Mouse (Mus musculus) kidney, adult 2 months (tissue): ENCODE results near the gene Kcnh4. TPM values are rescaled to one million over a fixed set of nuclear protein-coding genes. Genes with fewer than 3 reads are reported as not detected.

ENCODE experiments used
- DNase-seq: peaks from one replicate; pipeline ENCODE4 v3.0.0; 2021
- H3K27ac ChIP-seq: fragments of 200-500 bp; 2 replicates; pipeline ENCODE4 v1.5.1; 2012; ENCODE audit warnings: low read depth, low read length, control low read depth, inconsistent platforms; ENCODE audit not compliant: insufficient read depth
- H3K27me3 ChIP-seq: fragments of 200-500 bp; replicated peaks from 2 replicates; pipeline ENCODE4 v1.6.1; 2012; ENCODE audit warnings: mild to moderate bottlenecking, moderate library complexity, low read length, inconsistent platforms; ENCODE audit not compliant: control insufficient read depth, insufficient read depth
- H3K36me3 ChIP-seq: fragments of 200-500 bp; 2 replicates; pipeline ENCODE4 v1.6.1; 2012; ENCODE audit warnings: mild to moderate bottlenecking, moderate library complexity, low read length, inconsistent platforms; ENCODE audit not compliant: control insufficient read depth, insufficient read depth
- H3K4me1 ChIP-seq: fragments of 200-500 bp; 2 replicates; pipeline ENCODE4 v1.6.1; 2011; ENCODE audit warnings: low read length; ENCODE audit not compliant: control insufficient read depth, insufficient read depth
- H3K4me3 ChIP-seq: fragments of 200-500 bp; 2 replicates; pipeline ENCODE4 v1.5.1; 2011; ENCODE audit warnings: mild to moderate bottlenecking, low read depth, low read length, control low read depth; ENCODE audit not compliant: insufficient read depth
- CTCF ChIP-seq: fragments of 200-500 bp; conservative IDR thresholded peaks from 2 replicates; pipeline ENCODE4 v1.5.1; 2011; ENCODE audit warnings: low read depth, mild to moderate bottlenecking, control low read depth, low read length, moderate library complexity, mixed read lengths; ENCODE audit not compliant: insufficient read depth, insufficient read length
- POLR2A ChIP-seq: fragments of 200-500 bp; IDR thresholded peaks from one replicate; pipeline ENCODE4 v1.6.1; 2011; ENCODE audit warnings: low read depth, low read length, control low read depth
- WGBS: fragments of 180-500 bp; shearing (Covaris S2); methylation state at CpG from one replicate; pipeline ENCODE4 v1.1.7; 2018; 5-methylcytosine and 5-hydroxymethylcytosine counted together
- polyA plus RNA-seq: library from polyadenylated mRNA; depleted of rRNA; stranded (reverse); fragments of >200 nt; gene quantifications from 2 replicates; pipeline ENCODE4 v1.2.3, GENCODE M21; 2012

The Kcnh4 gene
- polyA plus RNA-seq, 1 experiment = 0.08 TPM

GRCm38 (mm10) chr11:100754021-100754692, 5.6 kb downstream of the Kcnh4 start:
- no peaks in the 10 kb centered on the region for H3K36me3 ChIP-seq
- no peak overlapping the region for H3K4me3 ChIP-seq
- no peaks in the 10 kb centered on the region for H3K27me3 ChIP-seq
- no peak for DNase-seq
- 82% methylated on average over 12 of the region's 12 CpGs for WGBS
- no peak overlapping the region for H3K27ac ChIP-seq
- no peaks in the 10 kb centered on the region for H3K4me1 ChIP-seq
- TF ChIP-seq POLR2A (no peak), CTCF (no peak)

- H3K27me3 ChIP-seq = no peaks in the 10 kb centered on the region
- H3K27ac ChIP-seq = no peak overlapping the region
- H3K4me1 ChIP-seq = no peaks in the 10 kb centered on the region
- H3K4me3 ChIP-seq = no peak overlapping the region
- H3K36me3 ChIP-seq = no peaks in the 10 kb centered on the region
- WGBS = 42% methylated on average over 10 of the region's 10 CpGs
- no peak for TF ChIP-seq POLR2A
- TF ChIP-seq CTCF = no peak
- DNase-seq = no peak
These were observed 7.4 kb downstream of the Kcnh4 start for GRCm38 (mm10) chr11:100752294-100752693.

GRCm38 (mm10) chr11:100750127-100750526, 9.6 kb downstream of the Kcnh4 start:
- whole genome bisulfite sequencing = 89% methylated on average over 16 of the region's 16 CpGs
- DNase-seq = no peak
- Histone ChIP-seq H3K4me1 (no peaks in the 10 kb centered on the region), H3K4me3 (no peak overlapping the region), H3K27ac (no peak overlapping the region), H3K36me3 (no peaks in the 10 kb centered on the region), H3K27me3 (no peaks in the 10 kb centered on the region)
- TF ChIP-seq POLR2A (no peak), CTCF (no peak)

GRCm38 (mm10) chr11:100749469-100749868, 10.3 kb downstream of the Kcnh4 start:
- Histone ChIP-seq H3K4me1 (no peaks in the 10 kb centered on the region), H3K27ac (no peak overlapping the region), H3K27me3 (no peaks in the 10 kb centered on the region), H3K36me3 (no peaks in the 10 kb centered on the region), H3K4me3 (no peak overlapping the region)
- TF ChIP-seq POLR2A (no peak), CTCF (no peak)
- no peak for DNase-seq
- WGBS = 33% methylated on average over 25 of the region's 25 CpGs

- H3K4me1 ChIP-seq = no peaks in the 10 kb centered on the region
- TF ChIP-seq CTCF = no peak
- TF ChIP-seq POLR2A = no peak
These were observed 11.1 kb downstream of the Kcnh4 start for GRCm38 (mm10) chr11:100748620-100749019.

GRCm38 (mm10) chr11:100747114-100747513, 12.6 kb downstream of the Kcnh4 start:
- WGBS = 68% methylated on average over 5 of the region's 5 CpGs
- H3K27me3 ChIP-seq = no peaks in the 10 kb centered on the region
- H3K36me3 ChIP-seq = no peaks in the 10 kb centered on the region
- H3K27ac ChIP-seq = no peak overlapping the region
- H3K4me3 ChIP-seq = no peak overlapping the region
- TF ChIP-seq CTCF = no peak
- TF ChIP-seq POLR2A = no peak
- DNase-seq = no peak
- H3K4me1 ChIP-seq = no peaks in the 10 kb centered on the region

More at GRCm38 (mm10) chr11:100748620-100749019, 11.1 kb downstream of the Kcnh4 start:
- WGBS = 76% methylated on average over 4 of the region's 4 CpGs
- no peak for DNase-seq
- Histone ChIP-seq H3K27me3 (no peaks in the 10 kb centered on the region), H3K36me3 (no peaks in the 10 kb centered on the region), H3K4me3 (no peak overlapping the region), H3K27ac (no peak overlapping the region)

GRCm38 (mm10) chr11:100746546-100746945, 13.2 kb downstream of the Kcnh4 start:
- Histone ChIP-seq H3K4me1 (no peaks in the 10 kb centered on the region), H3K27ac (no peak overlapping the region), H3K4me3 (no peak overlapping the region), H3K36me3 (no peaks in the 10 kb centered on the region), H3K27me3 (no peaks in the 10 kb centered on the region)
- 81% methylated on average over 10 of the region's 10 CpGs for WGBS
- TF ChIP-seq POLR2A (no peak), CTCF (no peak)
- no peak for DNase-seq

GRCm38 (mm10) chr11:100745085-100745484, 14.7 kb downstream of the Kcnh4 start:
- no peaks in the 10 kb centered on the region for H3K27me3 ChIP-seq
- 19% methylated on average over 6 of the region's 6 CpGs for WGBS

More at GRCm38 (mm10) chr11:100745085-100745484, 14.7 kb downstream of the Kcnh4 start:
- Histone ChIP-seq H3K36me3 (no peaks in the 10 kb centered on the region), H3K27ac (no peak overlapping the region), H3K4me3 (no peak overlapping the region), H3K4me1 (no peaks in the 10 kb centered on the region)
- DNase-seq = peak; percentile 56
- no peak for TF ChIP-seq POLR2A
- TF ChIP-seq CTCF = peak; percentile 68
